Mouse (Mus musculus): Measurements from ENCODE around the gene Surf4.

GRCm38 (mm10) chr2:26916738-26917137 lies 17.0 kb downstream of the Surf4 start:
- TF ChIP-seq CTCF (IDR thresholded peaks at IDR 0.05; ENCODE audit: low read depth) = no peak
- TF ChIP-seq EP300 (IDR thresholded peaks at IDR 0.05; ENCODE audit: low read depth) = no peak
